Mouse (Mus musculus): ENCODE data around the gene Emg1. TPM values are rescaled to one million over a fixed set of nuclear protein-coding genes. Genes with fewer than 3 reads are reported as not detected.

The Emg1 gene
- polyA plus RNA-seq (2017; shearing (Covaris generic)): 298 TPM

GRCm38 (mm10) chr6:124711824-124712782, at the start of gene Emg1, which contains the start of gene Phb2:
Gene Emg1 (minus strand): TSS chr6:124712178.
Gene Phb2 (plus strand): TSS chr6:124712336.

DNA sequence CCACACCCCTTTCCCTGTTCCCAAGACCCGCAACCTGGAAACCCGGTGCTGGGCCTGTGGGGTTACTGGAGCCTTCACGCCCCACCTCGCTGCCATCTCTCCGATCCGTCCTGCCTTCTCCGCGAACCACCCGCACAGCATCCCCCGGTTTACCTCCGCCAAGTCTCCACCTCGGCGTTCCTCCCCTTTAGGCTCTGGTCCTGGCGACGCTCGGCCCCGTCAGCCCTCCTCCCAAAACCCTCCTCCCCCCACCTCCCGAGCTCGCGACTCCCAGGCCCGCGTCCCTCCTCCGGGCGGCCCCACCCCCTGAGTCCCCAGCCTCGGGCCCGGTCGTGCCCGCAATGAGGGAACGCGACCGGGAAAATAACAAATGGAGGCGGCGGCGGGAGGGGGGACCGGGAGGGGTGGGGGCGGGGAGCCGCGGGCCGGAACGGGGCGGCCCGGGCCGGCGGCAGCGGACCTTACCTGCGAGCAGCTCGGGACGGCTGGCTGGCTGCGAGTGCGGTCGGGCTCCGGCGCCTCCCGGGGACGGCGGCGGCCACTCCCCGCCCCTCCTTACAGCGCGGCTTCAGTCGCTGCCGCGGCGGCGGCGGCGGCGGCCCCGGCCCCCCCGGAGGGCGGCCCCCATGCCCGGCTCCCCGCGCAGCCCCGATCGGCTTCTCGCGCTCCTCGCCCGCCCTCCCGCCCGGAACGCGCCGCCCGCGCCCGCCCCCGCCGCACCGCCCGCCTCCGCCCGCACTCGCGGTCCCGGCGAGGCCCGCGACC, 44.0 kb upstream of the Emg1 start, which contains the start of the genes Gm45234 and Atn1:
TSS of gene Gm45234 (minus strand) at position 191 of the 765 bp plus-strand sequence.
TSS of gene Atn1 (minus strand) at position 694 of the 765 bp plus-strand sequence.

GRCm38 (mm10) chr6:124740888-124741761, 29.1 kb upstream of the Emg1 start, which contains the start of gene Grcc10:
Gene Grcc10 (minus strand): TSS chr6:124741374.

GRCm38 (mm10) chr6:124738511-124739023, 26.6 kb upstream of the Emg1 start, which contains the start of gene Ptpn6:
Gene Ptpn6 (minus strand): TSS chr6:124738714.

GRCm38 (mm10) chr6:124662477-124663423, 49.2 kb downstream of the Emg1 start, which contains the start of gene Lpcat3:
Gene Lpcat3 (plus strand): TSS chr6:124663027.

Other genes starting within 250 kb of the Emg1 start
- 0.17 TPM for gene Clstn3, start 247.4 kb downstream of the Emg1 start, polyA plus RNA-seq (2017; shearing (Covaris generic))
- gene C1rl, start 219.1 kb downstream of the Emg1 start, polyA plus RNA-seq (2017; shearing (Covaris generic)): not detected
- gene C1ra, start 199.8 kb downstream of the Emg1 start, polyA plus RNA-seq (2017; shearing (Covaris generic)): 0.07 TPM
- gene C1s1, start 169.8 kb downstream of the Emg1 start, polyA plus RNA-seq (2017; shearing (Covaris generic)): not detected
- gene C1rb, start 141.9 kb downstream of the Emg1 start, polyA plus RNA-seq (2017; shearing (Covaris generic)): not detected
- not detected for gene C1s2, start 76.1 kb downstream of the Emg1 start, polyA plus RNA-seq (2017; shearing (Covaris generic))
- 58.1 TPM for gene Lpcat3, start 49.2 kb downstream of the Emg1 start, polyA plus RNA-seq (2017; shearing (Covaris generic))
- 218 TPM for gene Phb2, start 158 bp upstream of the Emg1 start, polyA plus RNA-seq (2017; shearing (Covaris generic))
- 385 TPM for gene Ptpn6, start 26.5 kb upstream of the Emg1 start, polyA plus RNA-seq (2017; shearing (Covaris generic))
- 417 TPM for gene Grcc10, start 29.2 kb upstream of the Emg1 start, polyA plus RNA-seq (2017; shearing (Covaris generic))
- gene Gm45234, start 43.8 kb upstream of the Emg1 start, polyA plus RNA-seq (2017; shearing (Covaris generic)): not detected
- gene Atn1, start 44.3 kb upstream of the Emg1 start, polyA plus RNA-seq (2017; shearing (Covaris generic)): 7.2 TPM
- 6.6 TPM for gene Eno2, start 57.5 kb upstream of the Emg1 start, polyA plus RNA-seq (2017; shearing (Covaris generic))
- gene Lrrc23, start 67.5 kb upstream of the Emg1 start, polyA plus RNA-seq (2017; shearing (Covaris generic)): 1.3 TPM
- 2.7 TPM for gene Spsb2, start 96.5 kb upstream of the Emg1 start, polyA plus RNA-seq (2017; shearing (Covaris generic))
- 94.6 TPM for gene Tpi1, start 102.1 kb upstream of the Emg1 start, polyA plus RNA-seq (2017; shearing (Covaris generic))
- gene Usp5, start 117.3 kb upstream of the Emg1 start, polyA plus RNA-seq (2017; shearing (Covaris generic)): 116 TPM
- 6.9 TPM for gene Cdca3, start 117.4 kb upstream of the Emg1 start, polyA plus RNA-seq (2017; shearing (Covaris generic))
- not detected for gene Gnb3, start 128.1 kb upstream of the Emg1 start, polyA plus RNA-seq (2017; shearing (Covaris generic))
- gene P3h3, start 145.6 kb upstream of the Emg1 start, polyA plus RNA-seq (2017; shearing (Covaris generic)): 0.20 TPM
- 0.38 TPM for gene Gpr162, start 151.8 kb upstream of the Emg1 start, polyA plus RNA-seq (2017; shearing (Covaris generic))
- 401 TPM for gene Cd4, start 176.0 kb upstream of the Emg1 start, polyA plus RNA-seq (2017; shearing (Covaris generic))
- gene Lag3, start 199.5 kb upstream of the Emg1 start, polyA plus RNA-seq (2017; shearing (Covaris generic)): 3.4 TPM
- gene Ptms, start 207.9 kb upstream of the Emg1 start, polyA plus RNA-seq (2017; shearing (Covaris generic)): 36.6 TPM
- gene Mlf2, start 219.2 kb upstream of the Emg1 start, polyA plus RNA-seq (2017; shearing (Covaris generic)): 200 TPM